Mouse (Mus musculus): ENCODE results near the gene Mpp6.

GRCm38 (mm10) chr6:50204356-50204755 is 94.3 kb downstream of the Mpp6 start:
- TF ChIP-seq POLR2A (IDR thresholded peaks at IDR 0.05; ENCODE audit: insufficient read depth, low read depth, low read length) = no peak
- TF ChIP-seq CTCF (IDR thresholded peaks at IDR 0.05) = no peak
- TF ChIP-seq EP300 (IDR thresholded peaks at IDR 0.05; ENCODE audit: insufficient read depth, low read depth, low read length) = no peak
